Mouse (Mus musculus): ENCODE data around the gene Cldn13. TPM values are rescaled to one million over a fixed set of nuclear protein-coding genes. Genes with fewer than 3 reads are reported as not detected.
"Not testable (repeated sequence)": the region's sequence is repeated elsewhere in the genome, so short reads cannot be mapped to it uniquely, and the experiment has no call there.

Gene Cldn13
- 0.22 TPM in 1 of 2 replicates, not detected in the other for polyA plus RNA-seq (2014; fragmentation: Nextera tagmentation; extraction: Ambion mirVana)

DNA sequence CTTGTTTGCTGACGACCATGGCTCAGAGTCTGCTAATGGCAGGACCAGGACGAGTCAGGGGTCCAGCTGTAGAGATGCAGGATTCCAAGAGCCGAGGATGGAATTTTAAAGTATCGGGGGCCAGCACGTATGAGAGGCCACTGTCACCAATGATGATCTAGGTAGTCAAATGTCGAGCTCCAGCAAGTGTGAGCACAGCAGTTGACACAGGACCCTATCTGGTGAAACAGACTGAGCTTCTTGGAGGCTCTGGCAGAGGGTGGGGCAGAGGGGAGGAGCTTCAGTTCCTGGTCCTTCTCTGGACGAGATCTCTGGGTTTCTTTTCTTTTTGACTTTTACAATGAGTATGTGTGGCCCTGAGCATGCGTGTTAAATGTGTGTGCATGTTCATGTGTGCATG lies at the start of gene Cldn13:
TSS of gene Cldn13 (minus strand) at position 216 of the 400 bp plus-strand sequence.
- H3K9me3 ChIP-seq (replicated peaks; ENCODE audit: control insufficient read depth, low read length) = no peaks in the 10 kb centered on the region
- ATAC-seq (no peak), DNase-seq (ENCODE audit: low spot score) (no peak)
- H3K4me1 ChIP-seq (ENCODE audit: control insufficient read depth, insufficient read depth, low read length) = no peaks in the 10 kb centered on the region
- 85% methylated on average over 8 of the region's 8 CpGs for WGBS
- no peak within 1 kb of the TSS for H3K4me3 ChIP-seq (ENCODE audit: low read depth, low read length)
- no peak within 1 kb of the TSS for H3K4me2 ChIP-seq (ENCODE audit: low read length)
- no peak within 1 kb of the TSS for H3K27ac ChIP-seq (ENCODE audit: low read depth, low read length)
- H3K36me3 ChIP-seq (ENCODE audit: control insufficient read depth, insufficient read depth, low read length) = no peaks in the 10 kb centered on the region
- H3K27me3 ChIP-seq (replicated peaks; ENCODE audit: control insufficient read depth, insufficient read depth, low read length) = no peaks in the 10 kb centered on the region
- H3K9ac ChIP-seq (ENCODE audit: low read length) = no peak within 1 kb of the TSS

- H3K4me1 ChIP-seq (ENCODE audit: control insufficient read depth, insufficient read depth, low read length); H3K27me3 ChIP-seq (replicated peaks; ENCODE audit: control insufficient read depth, insufficient read depth, low read length); H3K4me2 ChIP-seq (ENCODE audit: low read length); DNase-seq (ENCODE audit: low spot score); H3K36me3 ChIP-seq (ENCODE audit: control insufficient read depth, insufficient read depth, low read length); H3K4me3 ChIP-seq (ENCODE audit: low read depth, low read length); ATAC-seq; H3K27ac ChIP-seq (ENCODE audit: low read depth, low read length); H3K9me3 ChIP-seq (replicated peaks; ENCODE audit: control insufficient read depth, low read length); H3K9ac ChIP-seq (ENCODE audit: low read length): not testable (repeated sequence)
Measured at GRCm38 (mm10) chr5:134964655-134965054, 49.3 kb upstream of the Cldn13 start.

DNA sequence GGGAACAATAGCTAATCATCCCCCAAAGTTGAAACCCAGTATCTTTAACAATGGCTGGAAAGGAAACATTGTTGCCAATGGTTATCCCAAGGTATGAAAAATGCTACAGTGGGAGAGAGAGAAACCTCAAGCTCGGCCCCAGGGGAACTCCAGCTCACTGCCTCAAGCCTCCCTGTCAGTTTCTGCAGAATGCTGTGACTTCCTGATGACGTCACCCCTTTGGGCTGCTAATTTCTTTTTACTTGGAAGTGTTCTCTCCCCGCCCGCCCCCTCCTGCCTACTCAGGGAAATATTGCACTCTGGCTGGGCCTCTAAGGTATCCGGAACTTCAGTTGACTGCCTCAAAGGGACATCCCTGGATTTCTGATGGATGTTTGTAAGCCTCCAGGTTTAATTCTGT lies 48.2 kb upstream of the Cldn13 start:
- Histone ChIP-seq H3K4me3 (ENCODE audit: low read depth, low read length) (no peak overlapping the region), H3K9ac (ENCODE audit: low read length) (no peak overlapping the region), H3K27me3 (replicated peaks; ENCODE audit: control insufficient read depth, insufficient read depth, low read length) (no peaks in the 10 kb centered on the region), H3K9me3 (replicated peaks; ENCODE audit: control insufficient read depth, low read length) (no peaks in the 10 kb centered on the region), H3K27ac (ENCODE audit: low read depth, low read length) (no peak overlapping the region), H3K4me2 (ENCODE audit: low read length) (no peak overlapping the region), H3K36me3 (ENCODE audit: control insufficient read depth, insufficient read depth, low read length) (no peaks in the 10 kb centered on the region), H3K4me1 (ENCODE audit: control insufficient read depth, insufficient read depth, low read length) (peaks cover 4% of the 10 kb centered on the region; the same call in 1 of the 2 replicates)
- DNase-seq (ENCODE audit: low spot score) = peak; percentile 30
- 27% methylated on average over 5 of the region's 5 CpGs for WGBS
- no peak for ATAC-seq

DNA sequence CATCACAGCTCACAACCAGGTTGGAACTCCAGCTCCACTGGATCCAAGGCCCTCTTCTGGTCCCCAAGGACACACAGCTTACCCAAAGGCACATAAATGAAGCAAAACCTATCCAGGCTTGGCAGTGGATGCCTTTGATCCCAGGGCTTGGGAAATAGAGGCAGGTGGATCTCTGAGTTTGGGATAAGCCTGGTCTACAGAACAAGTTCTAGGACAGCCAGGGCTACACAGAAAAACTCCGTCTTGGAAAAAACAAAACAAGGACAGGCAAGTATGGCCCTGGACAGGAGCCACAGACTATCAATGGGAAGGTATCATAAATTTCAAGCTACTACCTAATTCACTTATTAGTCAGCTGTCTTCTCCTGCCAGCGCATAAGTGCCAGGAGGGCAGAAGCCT lies 46.2 kb upstream of the Cldn13 start:
- Histone ChIP-seq H3K27ac (ENCODE audit: low read depth, low read length) (no peak overlapping the region), H3K4me3 (ENCODE audit: low read depth, low read length) (no peak overlapping the region), H3K4me2 (ENCODE audit: low read length) (no peak overlapping the region), H3K9ac (ENCODE audit: low read length) (no peak overlapping the region), H3K4me1 (ENCODE audit: control insufficient read depth, insufficient read depth, low read length) (peaks cover 4% of the 10 kb centered on the region; the same call in 1 of the 2 replicates), H3K9me3 (replicated peaks; ENCODE audit: control insufficient read depth, low read length) (no peaks in the 10 kb centered on the region), H3K27me3 (replicated peaks; ENCODE audit: control insufficient read depth, insufficient read depth, low read length) (no peaks in the 10 kb centered on the region), H3K36me3 (ENCODE audit: control insufficient read depth, insufficient read depth, low read length) (no peaks in the 10 kb centered on the region)
- no peak for ATAC-seq
- no peak for DNase-seq (ENCODE audit: low spot score)
- 98% methylated on average over 2 of the region's 2 CpGs for WGBS

DNA sequence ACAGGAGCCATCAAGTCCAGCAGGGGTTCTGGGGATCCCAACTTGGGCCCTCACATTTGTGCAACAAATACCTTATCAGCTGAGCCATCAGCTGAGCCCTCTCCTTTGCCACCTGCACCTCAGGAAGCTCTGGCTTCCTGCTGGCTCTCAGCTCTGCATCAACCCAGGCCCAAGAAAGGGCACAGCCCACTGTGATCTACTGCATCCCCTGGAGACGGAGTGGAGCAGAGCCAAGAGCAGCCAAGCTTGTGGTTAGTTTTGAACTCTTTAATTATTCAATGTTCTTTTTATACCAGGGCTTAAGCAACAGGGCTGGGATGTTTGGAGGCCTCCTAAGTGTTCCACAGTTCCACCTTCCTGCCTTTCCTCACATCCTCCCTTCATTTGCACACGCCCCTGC lies 45.1 kb upstream of the Cldn13 start:
- no peaks in the 10 kb centered on the region for H3K9me3 ChIP-seq (replicated peaks; ENCODE audit: control insufficient read depth, low read length)
- no peak for DNase-seq (ENCODE audit: low spot score)
- H3K27ac ChIP-seq (ENCODE audit: low read depth, low read length) = no peak overlapping the region
- H3K4me1 ChIP-seq (ENCODE audit: control insufficient read depth, insufficient read depth, low read length) = no peaks in the 10 kb centered on the region
- H3K36me3 ChIP-seq (ENCODE audit: control insufficient read depth, insufficient read depth, low read length) = no peaks in the 10 kb centered on the region
- H3K27me3 ChIP-seq (replicated peaks; ENCODE audit: control insufficient read depth, insufficient read depth, low read length) = no peaks in the 10 kb centered on the region
- WGBS = 69% methylated on average over 2 of the region's 2 CpGs
- no peak for ATAC-seq
- no peak overlapping the region for H3K4me3 ChIP-seq (ENCODE audit: low read depth, low read length)
- no peak overlapping the region for H3K9ac ChIP-seq (ENCODE audit: low read length)
- no peak overlapping the region for H3K4me2 ChIP-seq (ENCODE audit: low read length)

GRCm38 (mm10) chr5:134959114-134959513 lies 43.8 kb upstream of the Cldn13 start:
- Histone ChIP-seq H3K4me2 (ENCODE audit: low read length) (no peak overlapping the region), H3K9me3 (replicated peaks; ENCODE audit: control insufficient read depth, low read length) (no peaks in the 10 kb centered on the region), H3K9ac (ENCODE audit: low read length) (no peak overlapping the region), H3K27me3 (replicated peaks; ENCODE audit: control insufficient read depth, insufficient read depth, low read length) (no peaks in the 10 kb centered on the region), H3K27ac (ENCODE audit: low read depth, low read length) (no peak overlapping the region), H3K4me1 (ENCODE audit: control insufficient read depth, insufficient read depth, low read length) (no peaks in the 10 kb centered on the region), H3K4me3 (ENCODE audit: low read depth, low read length) (no peak overlapping the region), H3K36me3 (ENCODE audit: control insufficient read depth, insufficient read depth, low read length) (no peaks in the 10 kb centered on the region)
- ATAC-seq (no peak), DNase-seq (ENCODE audit: low spot score) (no peak)
- WGBS = 76% methylated on average over 7 of the region's 7 CpGs

- no peak overlapping the region for H3K4me3 ChIP-seq (ENCODE audit: low read depth, low read length)
- WGBS = 93% methylated on average over 5 of the region's 5 CpGs
- no peaks in the 10 kb centered on the region for H3K9me3 ChIP-seq (replicated peaks; ENCODE audit: control insufficient read depth, low read length)
- H3K36me3 ChIP-seq (ENCODE audit: control insufficient read depth, insufficient read depth, low read length) = no peaks in the 10 kb centered on the region
- H3K27ac ChIP-seq (ENCODE audit: low read depth, low read length) = no peak overlapping the region
- DNase-seq (ENCODE audit: low spot score) (no peak), ATAC-seq (no peak)
- no peak overlapping the region for H3K9ac ChIP-seq (ENCODE audit: low read length)
- no peaks in the 10 kb centered on the region for H3K27me3 ChIP-seq (replicated peaks; ENCODE audit: control insufficient read depth, insufficient read depth, low read length)
- H3K4me1 ChIP-seq (ENCODE audit: control insufficient read depth, insufficient read depth, low read length) = no peaks in the 10 kb centered on the region
- no peak overlapping the region for H3K4me2 ChIP-seq (ENCODE audit: low read length)
Measured at GRCm38 (mm10) chr5:134955491-134955890, 40.2 kb upstream of the Cldn13 start.

DNA sequence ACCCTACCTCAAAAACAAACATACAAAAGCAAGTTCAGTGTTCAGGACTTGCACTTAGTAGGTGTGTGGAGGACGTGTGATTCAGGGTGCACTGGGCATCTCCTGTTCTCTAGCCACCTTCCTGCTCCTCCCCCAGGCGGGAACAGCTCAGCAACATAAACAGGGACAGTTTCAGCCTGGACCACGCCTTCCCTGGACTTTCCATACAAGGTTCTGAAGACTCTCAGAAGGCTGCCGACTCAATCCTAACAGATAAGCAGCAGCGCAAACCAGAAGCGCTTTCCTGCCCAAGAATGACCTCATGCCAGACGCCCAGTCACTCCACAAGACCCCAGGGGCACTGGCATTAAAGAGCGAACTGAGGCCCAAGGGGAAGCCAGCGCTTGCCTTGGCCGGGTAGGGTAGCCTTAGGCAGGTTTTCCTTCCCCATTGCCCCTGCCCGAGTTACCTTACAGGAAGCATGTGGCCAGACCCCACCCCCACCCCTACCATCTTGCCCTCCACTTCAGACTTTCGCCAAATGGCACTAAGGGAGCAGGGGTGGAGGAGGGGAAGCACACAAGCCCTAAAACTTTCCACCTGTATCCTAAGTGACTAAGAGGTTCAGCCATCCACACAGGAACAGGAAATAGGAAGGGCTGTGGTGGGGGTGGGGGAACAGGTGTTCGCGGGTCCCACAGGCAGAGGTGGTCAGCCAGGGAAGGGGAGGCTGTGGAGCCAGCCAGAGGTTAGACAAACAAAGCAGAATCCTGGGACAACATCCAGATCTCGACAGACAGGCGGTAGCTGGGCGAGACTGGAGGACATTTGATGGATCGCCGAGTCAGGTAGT lies 35.9 kb upstream of the Cldn13 start:
- Histone ChIP-seq H3K4me3 (ENCODE audit: low read depth, low read length) (no peak overlapping the region), H3K9me3 (replicated peaks; ENCODE audit: control insufficient read depth, low read length) (no peaks in the 10 kb centered on the region), H3K4me1 (ENCODE audit: control insufficient read depth, insufficient read depth, low read length) (no peaks in the 10 kb centered on the region), H3K27ac (ENCODE audit: low read depth, low read length) (no peak overlapping the region), H3K9ac (ENCODE audit: low read length) (no peak overlapping the region), H3K4me2 (ENCODE audit: low read length) (no peak overlapping the region), H3K27me3 (replicated peaks; ENCODE audit: control insufficient read depth, insufficient read depth, low read length) (peaks cover 12% of the 10 kb centered on the region; the same call in 1 of the 2 replicates), H3K36me3 (ENCODE audit: control insufficient read depth, insufficient read depth, low read length) (no peaks in the 10 kb centered on the region)
- 51% methylated on average over 19 of the region's 19 CpGs for WGBS
- DNase-seq (ENCODE audit: low spot score) (no peak), ATAC-seq (no peak)

- Histone ChIP-seq H3K4me3 (ENCODE audit: low read depth, low read length) (no peak overlapping the region), H3K4me2 (ENCODE audit: low read length) (no peak overlapping the region), H3K27ac (ENCODE audit: low read depth, low read length) (no peak overlapping the region), H3K27me3 (replicated peaks; ENCODE audit: control insufficient read depth, insufficient read depth, low read length) (peaks cover 23% of the 10 kb centered on the region; the same call in 1 of the 2 replicates), H3K9me3 (replicated peaks; ENCODE audit: control insufficient read depth, low read length) (no peaks in the 10 kb centered on the region), H3K36me3 (ENCODE audit: control insufficient read depth, insufficient read depth, low read length) (no peaks in the 10 kb centered on the region), H3K9ac (ENCODE audit: low read length) (no peak overlapping the region), H3K4me1 (ENCODE audit: control insufficient read depth, insufficient read depth, low read length) (no peaks in the 10 kb centered on the region)
- no peak for DNase-seq (ENCODE audit: low spot score)
- WGBS = 81% methylated on average over 4 of the region's 4 CpGs
- no peak for ATAC-seq
Measured at GRCm38 (mm10) chr5:134948085-134948439, 32.7 kb upstream of the Cldn13 start.

All from forebrain, embryonic 14.5 days (tissue).